Mouse (Mus musculus) heart, postnatal 0 days (tissue): ENCODE measurements at regions not wholly inside any gene's neighbourhood (a gene's known extent, or its start where the extent isn't known, plus 50 kb on each side); places are given as distances from the start of the nearest gene placed in this dataset.
A peak's percentile ranks its signal among the peaks of the same experiment; 100 is the strongest.
"Not testable (repeated sequence)": the region's sequence is repeated elsewhere in the genome, so short reads cannot be mapped to it uniquely, and the experiment has no call there.

ENCODE experiments used
- ATAC-seq: fragments of 200-750 bp; cut with Nextera tagmentation; 2 replicates; pipeline ENCODE4 v1.8.0; 2017; ENCODE audit warnings: low read depth, moderate number of reproducible peaks, moderate library complexity; ENCODE audit not compliant: insufficient read depth
- DNase-seq: peaks from one replicate; pipeline ENCODE4 v3.0.0-alpha.2; 2016; ENCODE audit warnings: low spot score
- H3K27ac ChIP-seq: fragments of 300-500 bp; sonication (generic); 2 replicates; pipeline ENCODE4 v1.5.1; 2014; ENCODE audit warnings: low read depth, mild to moderate bottlenecking
- H3K27me3 ChIP-seq: fragments of 300-500 bp; sonication (generic); 2 replicates; pipeline ENCODE4 v1.6.1; 2014; ENCODE audit warnings: low read length, mixed read lengths; ENCODE audit not compliant: control insufficient read depth, insufficient read depth
- H3K36me3 ChIP-seq: fragments of 300-500 bp; sonication (generic); replicated peaks from 2 replicates; pipeline ENCODE4 v1.6.1; 2014; ENCODE audit warnings: low read length, mixed read lengths; ENCODE audit not compliant: control insufficient read depth, insufficient read depth
- H3K4me1 ChIP-seq: fragments of 300-500 bp; sonication (generic); 2 replicates; pipeline ENCODE4 v1.6.1; 2014; ENCODE audit warnings: antibody characterized with exemption; ENCODE audit not compliant: control insufficient read depth, insufficient read depth
- H3K4me2 ChIP-seq: fragments of 300-500 bp; sonication (generic); 2 replicates; pipeline ENCODE4 v1.6.1; 2014; ENCODE audit warnings: low read depth, mild to moderate bottlenecking, low read length, moderate library complexity
- H3K4me3 ChIP-seq: fragments of 300-500 bp; sonication (generic); 2 replicates; pipeline ENCODE4 v1.5.1; 2014; ENCODE audit warnings: low read depth, low read length
- H3K9ac ChIP-seq: fragments of 300-500 bp; sonication (generic); replicated peaks from 2 replicates; pipeline ENCODE4 v1.6.1; 2014; ENCODE audit warnings: low read depth, low read length, mixed read lengths
- H3K9me3 ChIP-seq: fragments of 300-500 bp; sonication (generic); replicated peaks from 2 replicates; pipeline ENCODE4 v1.6.1; 2016; ENCODE audit warnings: low read length; ENCODE audit not compliant: control insufficient read depth
- CTCF ChIP-seq: IDR thresholded peaks from 2 replicates; pipeline ENCODE4 v1.5.1; 2016; ENCODE audit warnings: antibody characterized with exemption, control low read depth, low read depth
- EP300 ChIP-seq: IDR thresholded peaks from 2 replicates; pipeline ENCODE4 v1.6.1; 2016; ENCODE audit warnings: antibody characterized with exemption, low read depth
- WGBS: fragments of 180-500 bp; shearing (Covaris S2); extraction: QIAGEN DNeasy Blood & Tissue Kit; methylation state at CpG from one replicate; pipeline ENCODE4 v1.1.7; 2014; 5-methylcytosine and 5-hydroxymethylcytosine counted together

GRCm38 (mm10) chr10:85731163-85731562 is 98.1 kb upstream of the Pwp1 start:
- 78% methylated on average over 3 of the region's 4 CpGs for WGBS
- H3K4me2 ChIP-seq, H3K27ac ChIP-seq, DNase-seq, H3K9me3 ChIP-seq, H3K27me3 ChIP-seq, H3K4me3 ChIP-seq, ATAC-seq, H3K9ac ChIP-seq, H3K4me1 ChIP-seq, H3K36me3 ChIP-seq: not testable (repeated sequence)

- not testable (repeated sequence) for H3K9me3 ChIP-seq, H3K9ac ChIP-seq, H3K4me1 ChIP-seq, DNase-seq, H3K27ac ChIP-seq, ATAC-seq, H3K27me3 ChIP-seq, H3K4me2 ChIP-seq, H3K4me3 ChIP-seq, H3K36me3 ChIP-seq
- 0 out of 2 replicates have a peak, but pooled peaks have one; percentile 5 for TF ChIP-seq CTCF
- WGBS = 28% methylated on average over 9 of the region's 13 CpGs
Observed at GRCm38 (mm10) chr10:85731796-85732388, 97.4 kb upstream of the Pwp1 start.

- Histone ChIP-seq H3K9me3 (no peaks in the 10 kb centered on the region), H3K4me2 (no peak overlapping the region), H3K36me3 (no peaks in the 10 kb centered on the region), H3K27me3 (no peaks in the 10 kb centered on the region), H3K4me1 (no peaks in the 10 kb centered on the region), H3K9ac (no peak overlapping the region), H3K4me3 (no peak overlapping the region), H3K27ac (no peak overlapping the region)
- WGBS = 57% methylated on average over 1 of the region's 1 CpGs
- ATAC-seq = no peak
- DNase-seq = no peak
- TF ChIP-seq CTCF = no peak
- TF ChIP-seq EP300 = no peak
Observed at GRCm38 (mm10) chr10:85737796-85738195, 91.5 kb upstream of the Pwp1 start.

- Histone ChIP-seq H3K27ac (no peak overlapping the region), H3K9ac (no peak overlapping the region), H3K4me3 (no peak overlapping the region), H3K36me3 (no peaks in the 10 kb centered on the region), H3K27me3 (no peaks in the 10 kb centered on the region), H3K9me3 (no peaks in the 10 kb centered on the region), H3K4me1 (no peaks in the 10 kb centered on the region), H3K4me2 (no peak overlapping the region)
- TF ChIP-seq EP300 (no peak), CTCF (no peak)
- ATAC-seq = no peak
- DNase-seq = no peak
- WGBS = 40% methylated on average over 3 of the region's 3 CpGs
Observed at GRCm38 (mm10) chr10:85739008-85739407, 90.3 kb upstream of the Pwp1 start.

- H3K4me2 ChIP-seq, H3K27me3 ChIP-seq, H3K4me3 ChIP-seq, H3K9me3 ChIP-seq, H3K9ac ChIP-seq, H3K27ac ChIP-seq, H3K36me3 ChIP-seq, H3K4me1 ChIP-seq: not testable (repeated sequence)
- DNase-seq (peak; percentile 39), ATAC-seq (peak; percentile 68)
Observed at GRCm38 (mm10) chr10:85739565-85739964, 89.7 kb upstream of the Pwp1 start.

- Histone ChIP-seq H3K27me3 (no peaks in the 10 kb centered on the region), H3K4me1 (no peaks in the 10 kb centered on the region), H3K27ac (no peak overlapping the region), H3K4me3 (no peak overlapping the region), H3K9ac (no peak overlapping the region), H3K36me3 (no peaks in the 10 kb centered on the region), H3K9me3 (no peaks in the 10 kb centered on the region), H3K4me2 (no peak overlapping the region)
- no peak for ATAC-seq
- WGBS = 67% methylated on average over 5 of the region's 5 CpGs
- TF ChIP-seq CTCF (peak; percentile 36), EP300 (no peak)
- DNase-seq = no peak
Observed at GRCm38 (mm10) chr10:85741972-85742371, 87.3 kb upstream of the Pwp1 start.

GRCm38 (mm10) chr10:85745390-85745789 is 83.9 kb upstream of the Pwp1 start:
- ATAC-seq, H3K36me3 ChIP-seq, H3K9ac ChIP-seq, H3K4me3 ChIP-seq, H3K4me1 ChIP-seq, H3K27ac ChIP-seq, H3K27me3 ChIP-seq, H3K9me3 ChIP-seq, DNase-seq, H3K4me2 ChIP-seq: not testable (repeated sequence)
- 59% methylated on average over 7 of the region's 7 CpGs for WGBS

- not testable (repeated sequence) for H3K4me1 ChIP-seq, H3K4me2 ChIP-seq
- WGBS = 28% methylated on average over 2 of the region's 8 CpGs
Observed at GRCm38 (mm10) chr10:85745818-85746217, 83.5 kb upstream of the Pwp1 start.

More at GRCm38 (mm10) chr10:85745818-85746217, 83.5 kb upstream of the Pwp1 start:
- not testable (repeated sequence) for ATAC-seq, H3K4me3 ChIP-seq, H3K9ac ChIP-seq, H3K27ac ChIP-seq, DNase-seq, H3K27me3 ChIP-seq, H3K9me3 ChIP-seq, H3K36me3 ChIP-seq
